Mouse (Mus musculus): Measurements from ENCODE around the gene Fdxacb1.

DNA sequence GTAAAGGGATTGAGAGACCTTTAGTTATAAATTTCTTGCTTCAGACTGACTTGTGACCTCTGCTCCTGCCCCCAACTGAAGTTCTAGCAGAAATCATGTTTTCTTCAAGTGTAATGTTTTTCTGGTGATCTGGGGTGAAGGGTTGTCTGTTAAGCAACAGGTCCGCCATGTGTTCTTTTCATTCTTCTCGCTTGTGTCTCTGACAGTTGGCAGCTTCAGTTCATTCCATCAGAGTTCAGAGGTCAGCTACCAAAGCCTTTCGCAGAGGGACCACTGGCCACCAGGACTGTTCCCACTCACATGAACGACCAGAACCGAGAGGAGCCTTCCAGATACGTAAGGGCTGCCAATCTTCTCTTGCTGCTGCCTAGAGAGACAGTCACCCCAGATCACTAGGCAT is 40.4 kb downstream of the Fdxacb1 start:
- TF ChIP-seq CTCF (IDR thresholded peaks at IDR 0.05; ENCODE audit: borderline replicate concordance, insufficient read depth, low read depth, low read length): no peak
- no peak for TF ChIP-seq POLR2A (IDR thresholded peaks at IDR 0.05; ENCODE audit: borderline replicate concordance, insufficient read depth, low read length)

Measured in cerebellum, adult 2 months (tissue).